Mouse (Mus musculus) megakaryocyte, embryonic 14.5 days (primary cell): ENCODE data around the gene Mmab.

Source experiments
- FLI1 ChIP-seq: IDR thresholded peaks from 2 replicates; pipeline ENCODE4 v1.6.1; 2012; ENCODE audit warnings: low read length, inconsistent platforms, mixed read lengths
- GATA1 ChIP-seq: IDR thresholded peaks from 3 replicates; pipeline ENCODE4 v1.6.1; 2012; ENCODE audit warnings: mixed read lengths, low read length, inconsistent platforms, borderline replicate concordance

DNA sequence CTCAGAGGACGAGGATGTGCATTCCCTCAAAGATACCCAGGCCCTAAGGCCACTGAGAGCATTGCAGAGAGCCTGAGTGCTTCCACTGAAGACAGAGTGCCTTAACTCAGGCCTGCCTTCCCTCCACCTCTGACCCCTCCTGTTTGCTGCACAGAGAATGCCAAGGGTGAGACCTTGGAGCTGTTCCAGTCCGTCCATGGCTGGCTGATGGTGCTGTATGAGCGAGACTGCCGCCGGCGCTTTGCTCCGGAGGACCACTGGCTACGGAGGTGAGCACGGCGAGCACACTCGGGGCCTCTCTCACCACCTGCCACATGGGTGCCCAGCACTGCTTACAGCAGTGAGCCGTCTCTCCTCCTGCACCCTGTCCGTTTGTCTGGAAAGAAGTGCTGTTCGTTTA, 37.3 kb downstream of the Mmab start:
- TF ChIP-seq GATA1 = no peak
- no peak for TF ChIP-seq FLI1
